Mouse (Mus musculus) right cerebral cortex, postnatal 25 days (tissue): Measurements from ENCODE around the gene Defa36.
"Not testable (repeated sequence)": the region's sequence is repeated elsewhere in the genome, so short reads cannot be mapped to it uniquely, and the experiment has no call there.

ENCODE experiments used
- DNase-seq: peaks from one replicate; pipeline ENCODE4 v3.0.0; 2022

Gene Defa36

DNA sequence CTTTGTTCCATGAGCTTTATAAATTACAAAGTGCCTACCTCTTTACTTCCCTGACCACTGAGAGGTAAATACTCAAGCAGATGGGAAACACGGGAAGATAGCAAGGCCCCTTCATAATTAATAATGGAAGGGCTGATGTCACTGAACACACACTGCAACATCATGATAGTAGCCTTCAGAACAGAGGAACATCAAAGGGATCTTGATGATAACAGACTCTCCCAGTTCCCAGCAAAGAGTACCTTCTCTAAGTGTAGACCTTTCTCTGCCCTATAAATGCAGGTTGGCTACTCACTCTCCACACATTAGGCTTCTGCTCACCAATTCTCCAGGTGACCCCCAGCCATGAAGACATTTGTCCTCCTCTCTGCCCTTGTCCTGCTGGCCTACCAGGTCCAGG is at the start of gene Defa36:
TSS of gene Defa36 (plus strand) at position 301 of the 400 bp plus-strand sequence.
- not testable (repeated sequence) for DNase-seq

- not testable (repeated sequence) for DNase-seq
These were observed 49.0 kb upstream of the Defa36 start, which contains the start of gene Defa2 for GRCm38 (mm10) chr8:21378215-21378614. TSS of gene Defa2 (plus strand) at chr8:21378515.

GRCm38 (mm10) chr8:21391511-21391910 is 35.7 kb upstream of the Defa36 start, which contains the start of gene Defa33:
TSS of gene Defa33 (plus strand) at chr8:21391811.
- DNase-seq = not testable (repeated sequence)

GRCm38 (mm10) chr8:21456460-21456859 is 29.2 kb downstream of the Defa36 start, which contains the start of gene Gm7849:
TSS of gene Gm7849 (minus strand) at chr8:21456560.
- not testable (repeated sequence) for DNase-seq
